Mouse (Mus musculus): ENCODE results near the gene Gsta3. TPM values are rescaled to one million over a fixed set of nuclear protein-coding genes. Genes with fewer than 3 reads are reported as not detected.
"Not testable (repeated sequence)": the region's sequence is repeated elsewhere in the genome, so short reads cannot be mapped to it uniquely, and the experiment has no call there.

Gsta3 gene
- polyA plus RNA-seq (2012; rRNA removed) = 0.97 and 1.8 TPM in 2 replicates

GRCm38 (mm10) chr1:21239911-21240898 is at the start of gene Gsta3:
Gsta3 (plus strand) TSS chr1:21240589.
- no peaks in the 10 kb centered on the region for H3K4me1 ChIP-seq (replicated peaks; ENCODE audit: control insufficient read depth, insufficient read depth, low read length)
- no peaks in the 10 kb centered on the region for H3K27me3 ChIP-seq (ENCODE audit: control insufficient read depth, insufficient read depth, low read length)
- no peak within 1 kb of the TSS for H3K4me3 ChIP-seq (ENCODE audit: control insufficient read depth, insufficient read depth, low read length)
- WGBS = 75% methylated on average over 8 of the region's 8 CpGs
- H3K27ac ChIP-seq (ENCODE audit: control insufficient read depth, insufficient read depth, low read length) = no peak within 1 kb of the TSS
- TF ChIP-seq POLR2A (IDR thresholded peaks at IDR 0.05; ENCODE audit: control insufficient read depth, extremely low read depth, insufficient read depth, low read length, poor library complexity) (no peak), CTCF (IDR thresholded peaks at IDR 0.05; ENCODE audit: borderline replicate concordance, control insufficient read depth, extremely low read depth, insufficient read depth, low read length, poor library complexity) (no peak)
- no peaks in the 10 kb centered on the region for H3K36me3 ChIP-seq (ENCODE audit: control insufficient read depth, insufficient read depth, low read length)
- DNase-seq = no peak

- no peaks in the 10 kb centered on the region for H3K27me3 ChIP-seq (ENCODE audit: control insufficient read depth, insufficient read depth, low read length)
- TF ChIP-seq CTCF (IDR thresholded peaks at IDR 0.05; ENCODE audit: borderline replicate concordance, control insufficient read depth, extremely low read depth, insufficient read depth, low read length, poor library complexity) = no peak
- no peak for TF ChIP-seq POLR2A (IDR thresholded peaks at IDR 0.05; ENCODE audit: control insufficient read depth, extremely low read depth, insufficient read depth, low read length, poor library complexity)
- no peaks in the 10 kb centered on the region for H3K4me1 ChIP-seq (replicated peaks; ENCODE audit: control insufficient read depth, insufficient read depth, low read length)
- WGBS = 90% methylated on average over 1 of the region's 1 CpGs
- DNase-seq = no peak
- no peak overlapping the region for H3K4me3 ChIP-seq (ENCODE audit: control insufficient read depth, insufficient read depth, low read length)
- H3K36me3 ChIP-seq (ENCODE audit: control insufficient read depth, insufficient read depth, low read length) = no peaks in the 10 kb centered on the region
- no peak overlapping the region for H3K27ac ChIP-seq (ENCODE audit: control insufficient read depth, insufficient read depth, low read length)
These were observed 34.1 kb upstream of the Gsta3 start for GRCm38 (mm10) chr1:21206241-21206640.

GRCm38 (mm10) chr1:21213537-21213936 is 26.9 kb upstream of the Gsta3 start:
- H3K4me1 ChIP-seq (replicated peaks; ENCODE audit: control insufficient read depth, insufficient read depth, low read length); DNase-seq; H3K4me3 ChIP-seq (ENCODE audit: control insufficient read depth, insufficient read depth, low read length); H3K27ac ChIP-seq (ENCODE audit: control insufficient read depth, insufficient read depth, low read length); H3K27me3 ChIP-seq (ENCODE audit: control insufficient read depth, insufficient read depth, low read length); H3K36me3 ChIP-seq (ENCODE audit: control insufficient read depth, insufficient read depth, low read length): not testable (repeated sequence)
- 18% methylated on average over 3 of the region's 3 CpGs for WGBS

- H3K27ac ChIP-seq (ENCODE audit: control insufficient read depth, insufficient read depth, low read length); H3K27me3 ChIP-seq (ENCODE audit: control insufficient read depth, insufficient read depth, low read length); H3K36me3 ChIP-seq (ENCODE audit: control insufficient read depth, insufficient read depth, low read length); DNase-seq; H3K4me1 ChIP-seq (replicated peaks; ENCODE audit: control insufficient read depth, insufficient read depth, low read length); H3K4me3 ChIP-seq (ENCODE audit: control insufficient read depth, insufficient read depth, low read length): not testable (repeated sequence)
- 86% methylated on average over 6 of the region's 6 CpGs for WGBS
These were observed 26.2 kb upstream of the Gsta3 start for GRCm38 (mm10) chr1:21213991-21214692.

GRCm38 (mm10) chr1:21218489-21218919 is 21.9 kb upstream of the Gsta3 start, which contains the start of gene Tmem14a:
Tmem14a (plus strand) TSS chr1:21218575.
- WGBS = under 1% methylated on average over 17 of the region's 17 CpGs
- DNase-seq = peak; percentile 91
- no peaks in the 10 kb centered on the region for H3K27me3 ChIP-seq (ENCODE audit: control insufficient read depth, insufficient read depth, low read length)
- TF ChIP-seq CTCF (IDR thresholded peaks at IDR 0.05; ENCODE audit: borderline replicate concordance, control insufficient read depth, extremely low read depth, insufficient read depth, low read length, poor library complexity) (peak; percentile 98), POLR2A (IDR thresholded peaks at IDR 0.05; ENCODE audit: control insufficient read depth, extremely low read depth, insufficient read depth, low read length, poor library complexity) (0 out of 2 replicates have a peak, but pooled peaks have one; percentile 44)
- no peaks in the 10 kb centered on the region for H3K4me1 ChIP-seq (replicated peaks; ENCODE audit: control insufficient read depth, insufficient read depth, low read length)
- H3K36me3 ChIP-seq (ENCODE audit: control insufficient read depth, insufficient read depth, low read length) = no peaks in the 10 kb centered on the region
- peak within 1 kb of the TSS; percentile 74 for H3K27ac ChIP-seq (ENCODE audit: control insufficient read depth, insufficient read depth, low read length)
- H3K4me3 ChIP-seq (ENCODE audit: control insufficient read depth, insufficient read depth, low read length) = peak within 1 kb of the TSS; percentile 89

GRCm38 (mm10) chr1:21227756-21228395 is 12.5 kb upstream of the Gsta3 start:
- 97% methylated on average over 6 of the region's 6 CpGs for WGBS
- no peak for TF ChIP-seq CTCF (IDR thresholded peaks at IDR 0.05; ENCODE audit: borderline replicate concordance, control insufficient read depth, extremely low read depth, insufficient read depth, low read length, poor library complexity)
- TF ChIP-seq POLR2A (IDR thresholded peaks at IDR 0.05; ENCODE audit: control insufficient read depth, extremely low read depth, insufficient read depth, low read length, poor library complexity) = no peak
- Histone ChIP-seq H3K4me3 (ENCODE audit: control insufficient read depth, insufficient read depth, low read length) (no peak overlapping the region), H3K27ac (ENCODE audit: control insufficient read depth, insufficient read depth, low read length) (no peak overlapping the region), H3K27me3 (ENCODE audit: control insufficient read depth, insufficient read depth, low read length) (no peaks in the 10 kb centered on the region), H3K36me3 (ENCODE audit: control insufficient read depth, insufficient read depth, low read length) (no peaks in the 10 kb centered on the region), H3K4me1 (replicated peaks; ENCODE audit: control insufficient read depth, insufficient read depth, low read length) (no peaks in the 10 kb centered on the region)
- DNase-seq = no peak

GRCm38 (mm10) chr1:21228740-21229722 is 11.4 kb upstream of the Gsta3 start:
- not testable (repeated sequence) for H3K27ac ChIP-seq (ENCODE audit: control insufficient read depth, insufficient read depth, low read length); H3K4me3 ChIP-seq (ENCODE audit: control insufficient read depth, insufficient read depth, low read length); H3K4me1 ChIP-seq (replicated peaks; ENCODE audit: control insufficient read depth, insufficient read depth, low read length); H3K27me3 ChIP-seq (ENCODE audit: control insufficient read depth, insufficient read depth, low read length); DNase-seq; H3K36me3 ChIP-seq (ENCODE audit: control insufficient read depth, insufficient read depth, low read length)
- WGBS = 96% methylated on average over 15 of the region's 15 CpGs

Data from thymus, adult 2 months (tissue).